Mouse (Mus musculus) spleen, postnatal 10 days (tissue): ENCODE data around the gene Ube4b.
"Not testable (repeated sequence)": the region's sequence is repeated elsewhere in the genome, so short reads cannot be mapped to it uniquely, and the experiment has no call there.

Experiments used
- DNase-seq, 2 experiments: peaks; one replicate each; pipeline ENCODE4 v3.0.0; 2021 to 2022; ENCODE audit warnings: low spot score in 2 of 2

The Ube4b gene

GRCm38 (mm10) chr4:149426325-149427199 lies at the start of gene Ube4b:
Ube4b (minus strand) TSS chr4:149426749.
- DNase-seq = peak; percentile 84 to 96

GRCm38 (mm10) chr4:149475096-149475495 lies 48.5 kb upstream of the Ube4b start:
- no peak for DNase-seq

- no peak for DNase-seq
Measured at GRCm38 (mm10) chr4:149469557-149469956, 43.0 kb upstream of the Ube4b start.

- no peak for DNase-seq
Measured at GRCm38 (mm10) chr4:149463435-149463950, 36.9 kb upstream of the Ube4b start.

- no peak for DNase-seq
Measured at GRCm38 (mm10) chr4:149462305-149462971, 35.9 kb upstream of the Ube4b start.

DNA sequence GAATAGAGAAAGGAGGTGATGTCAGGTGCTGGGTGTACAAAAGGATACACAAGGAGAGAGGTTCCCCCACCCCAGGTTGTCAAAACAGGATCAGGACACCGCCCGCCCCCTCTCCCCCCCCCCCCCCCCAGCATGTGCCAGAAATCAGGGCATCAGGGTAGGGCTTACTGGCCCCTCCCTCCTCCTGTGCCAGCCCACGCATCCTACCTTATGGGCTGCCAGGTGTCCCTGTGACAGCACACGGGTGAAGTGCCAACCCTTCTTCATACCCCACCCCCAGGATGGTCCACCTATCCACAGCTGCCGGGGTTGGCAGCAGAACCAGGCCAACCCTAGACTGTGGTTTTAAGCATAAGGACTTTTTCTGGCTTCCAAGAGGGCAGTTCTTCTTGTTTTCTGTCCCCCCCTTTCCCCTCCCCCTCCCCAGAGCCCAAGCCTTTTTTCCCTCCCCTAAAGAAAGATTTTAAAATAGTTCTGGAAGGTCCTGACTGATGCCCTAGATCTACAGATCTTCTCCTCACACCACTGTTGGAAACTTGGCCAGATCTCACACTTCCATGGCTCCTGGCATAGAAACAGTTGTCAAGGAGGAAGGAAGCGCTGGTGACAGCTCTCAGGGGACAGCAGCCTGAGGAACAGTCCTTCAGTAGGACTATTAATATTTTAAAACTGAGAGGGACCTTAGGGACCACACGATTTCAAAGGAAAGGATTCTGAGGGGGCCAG lies 35.2 kb upstream of the Ube4b start:
- DNase-seq = no peak

GRCm38 (mm10) chr4:149460475-149460874 lies 33.9 kb upstream of the Ube4b start:
- DNase-seq = not testable (repeated sequence)

DNA sequence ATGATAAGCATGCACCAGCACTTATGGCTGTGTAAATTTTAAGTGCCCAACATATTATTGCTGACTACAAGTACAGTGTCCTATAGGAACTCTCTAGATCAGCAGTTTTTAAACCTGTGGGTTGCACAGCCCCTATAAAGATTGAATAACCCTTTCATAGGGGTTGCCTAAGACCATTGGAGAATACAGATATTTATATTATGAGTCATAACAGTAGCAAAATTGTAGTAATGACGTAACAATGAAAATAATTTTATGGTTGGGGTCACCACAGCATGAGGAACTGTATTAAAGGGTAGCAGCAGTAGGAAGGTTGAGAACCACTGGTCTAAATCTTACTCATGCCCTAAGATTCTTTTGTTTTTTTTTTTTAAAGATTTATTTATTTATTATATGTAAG lies 32.9 kb upstream of the Ube4b start:
- no peak for DNase-seq

DNA sequence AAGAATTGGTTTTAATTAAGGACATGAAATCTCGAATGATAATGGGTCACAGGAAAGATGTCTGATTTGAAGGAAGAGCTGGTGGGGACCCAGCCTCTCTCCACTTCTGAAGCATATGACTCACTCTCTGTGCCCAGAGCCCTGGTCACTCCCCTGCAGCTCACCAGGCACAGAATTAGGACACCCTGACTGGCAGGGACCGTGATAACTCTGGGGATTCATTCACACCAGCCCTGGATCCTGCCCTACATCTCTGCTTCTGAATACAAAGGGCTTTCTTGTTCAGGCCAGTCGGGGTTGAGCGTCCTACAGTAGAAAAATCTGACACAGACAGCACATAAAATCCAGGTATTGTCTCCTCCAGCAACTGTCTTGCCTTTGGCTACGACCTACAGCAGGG lies 32.0 kb upstream of the Ube4b start:
- DNase-seq = no peak

DNA sequence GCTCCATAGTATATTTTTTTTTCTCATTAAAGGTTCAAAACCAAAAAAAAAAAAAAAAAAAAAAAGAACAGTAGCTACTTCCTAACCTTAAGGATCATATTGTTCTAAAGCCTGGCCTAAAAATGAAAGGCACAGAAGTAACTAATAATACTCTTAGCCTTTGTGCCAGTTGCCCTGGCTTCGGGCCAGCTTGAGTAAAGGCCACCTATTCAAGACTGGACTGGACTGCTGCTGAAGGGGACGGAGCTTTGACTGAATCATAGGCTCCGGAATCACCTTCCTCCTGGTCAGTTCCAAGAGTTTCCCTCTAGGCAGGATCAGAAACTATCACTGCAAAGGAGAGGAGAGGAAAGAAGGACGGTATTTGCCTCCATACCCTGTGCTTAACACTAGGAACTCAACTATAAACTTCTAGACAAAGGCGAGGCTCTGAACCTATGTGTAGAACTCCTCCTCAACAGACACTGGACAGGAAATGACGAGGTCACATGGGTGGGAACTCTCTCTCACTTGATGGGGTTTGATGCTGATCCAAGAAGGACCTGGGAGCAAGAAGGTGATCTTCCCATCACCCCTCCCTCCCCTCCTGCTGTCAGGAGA lies 31.4 kb upstream of the Ube4b start:
- DNase-seq = no peak

GRCm38 (mm10) chr4:149457163-149457562 lies 30.6 kb upstream of the Ube4b start:
- not testable (repeated sequence) for DNase-seq

GRCm38 (mm10) chr4:149454879-149455278 lies 28.3 kb upstream of the Ube4b start, which contains the start of gene Rbp7:
Rbp7 (minus strand) TSS chr4:149454978.
- no peak for DNase-seq

DNA sequence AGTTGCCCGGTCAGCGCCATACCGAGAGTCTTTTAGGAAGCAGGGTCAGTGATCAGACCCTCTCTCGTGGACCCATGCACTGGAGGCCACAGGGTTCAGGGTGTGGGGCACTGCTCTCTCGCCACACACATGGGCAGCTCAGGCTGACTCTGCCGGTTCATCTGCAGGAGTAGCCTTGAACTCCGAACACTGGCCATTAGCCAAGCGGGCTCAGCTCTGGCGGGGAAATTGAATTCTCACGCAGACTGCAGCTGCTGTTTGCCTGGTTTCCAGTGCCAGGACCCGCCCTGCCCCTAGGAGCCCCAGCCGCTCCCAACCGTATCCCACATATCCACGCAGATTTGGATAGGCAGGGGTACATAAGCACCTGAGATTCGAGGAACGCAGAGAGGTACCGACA lies 27.7 kb upstream of the Ube4b start:
- DNase-seq = no peak

DNA sequence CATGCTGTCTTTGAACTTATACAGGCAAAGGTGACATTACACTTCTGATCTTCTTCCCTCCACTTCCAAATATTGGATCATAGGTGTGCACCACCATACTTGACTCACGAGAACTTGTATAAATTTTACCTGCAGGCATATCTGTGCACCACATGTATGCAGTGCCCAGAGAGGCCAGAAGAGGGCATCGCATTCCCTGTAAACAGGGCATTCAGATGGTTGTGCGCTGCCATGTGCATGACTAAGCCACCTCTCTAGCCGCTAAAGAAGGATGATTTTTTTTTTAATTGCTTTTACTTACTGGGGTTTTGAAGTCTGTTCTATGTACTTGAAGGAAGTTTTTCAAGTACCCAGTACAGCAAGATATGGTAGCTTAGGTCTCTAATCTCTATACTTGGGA lies 27.1 kb upstream of the Ube4b start:
- peak; percentile 18 to 59 for DNase-seq

DNA sequence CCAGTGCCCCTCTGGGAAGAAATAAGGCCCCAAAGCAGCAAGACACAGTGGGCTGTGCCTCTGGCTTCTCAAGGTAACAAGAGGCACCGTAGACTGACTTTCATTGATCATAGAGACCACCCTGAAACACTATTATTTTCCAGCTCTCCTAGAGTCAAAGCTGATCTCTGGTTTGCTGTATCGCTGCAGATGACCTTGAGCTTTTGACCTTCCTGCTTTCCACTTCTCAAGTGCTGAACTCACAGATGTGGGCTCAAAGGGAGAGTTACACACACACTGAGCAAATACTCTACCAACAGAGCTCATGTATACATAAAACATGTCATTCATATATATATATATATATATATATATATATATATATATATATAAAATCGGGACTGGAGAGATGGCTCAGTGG lies 24.1 kb upstream of the Ube4b start:
- no peak for DNase-seq

GRCm38 (mm10) chr4:149446309-149446708 lies 19.8 kb upstream of the Ube4b start:
- no peak for DNase-seq

DNA sequence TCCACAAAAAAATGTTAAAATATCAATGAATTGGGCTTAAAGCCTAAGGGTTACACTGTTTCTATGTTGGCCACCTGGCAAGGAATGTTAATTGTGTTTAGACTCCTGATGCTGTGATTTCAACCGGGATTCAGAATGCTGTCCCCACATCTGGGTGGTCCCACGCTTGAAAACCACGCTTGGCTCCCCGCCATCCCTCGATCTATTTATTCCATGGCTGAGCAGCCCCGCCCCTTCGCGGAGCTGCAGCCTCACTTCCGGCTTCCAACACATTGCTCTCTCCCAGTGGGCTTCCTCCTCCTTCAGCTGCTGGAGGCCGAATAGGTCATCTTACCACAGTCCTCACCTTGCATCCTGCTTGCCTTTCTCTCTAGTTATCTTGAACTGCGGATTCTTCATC lies 19.3 kb upstream of the Ube4b start:
- peak in 1 of 2 experiments; percentile 34 for DNase-seq

GRCm38 (mm10) chr4:149444964-149445701 lies 18.6 kb upstream of the Ube4b start:
- peak; percentile 53 to 84 for DNase-seq

DNA sequence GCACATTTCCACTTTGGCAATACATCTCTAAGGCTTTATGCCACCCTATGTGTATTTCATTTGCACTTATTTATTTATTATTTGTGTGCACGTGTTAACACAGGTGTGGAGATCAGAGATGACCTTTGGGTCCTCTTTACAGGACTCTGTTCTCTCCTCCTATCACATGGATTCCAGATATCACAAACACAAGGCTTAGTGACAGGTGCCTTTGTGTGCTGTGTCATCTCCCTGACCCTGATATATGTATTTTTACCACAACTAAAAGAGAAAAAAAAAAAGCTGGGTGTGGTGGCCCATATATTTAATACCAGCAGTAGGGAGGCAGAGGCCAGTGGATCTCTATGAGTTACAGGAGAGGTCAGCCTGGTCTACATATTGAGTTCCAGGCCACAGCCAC lies 17.9 kb upstream of the Ube4b start:
- no peak for DNase-seq

GRCm38 (mm10) chr4:149442436-149442835 lies 15.9 kb upstream of the Ube4b start:
- no peak for DNase-seq

DNA sequence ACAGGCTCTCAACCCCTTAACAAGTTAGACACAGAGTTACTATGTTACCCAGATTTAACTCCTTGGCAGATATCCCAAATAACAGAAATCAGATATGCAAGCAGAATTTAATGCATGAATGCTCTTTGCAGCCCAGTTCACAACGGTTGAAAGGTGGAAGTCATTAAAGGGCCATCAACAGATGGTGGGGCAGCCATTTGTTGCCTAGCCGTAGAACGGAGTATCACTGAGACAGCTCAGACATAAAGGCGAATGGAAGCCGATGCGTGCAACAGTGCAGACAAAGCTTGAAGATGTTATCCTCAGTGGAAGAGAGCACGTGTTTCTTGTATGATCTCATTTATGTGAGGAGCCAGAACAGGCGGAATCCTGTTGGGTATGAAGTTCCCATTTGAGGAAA lies 14.0 kb upstream of the Ube4b start:
- DNase-seq = no peak
